Mouse (Mus musculus): ENCODE measurements around the gene Fip1l1. TPM values are rescaled to one million over a fixed set of nuclear protein-coding genes. Genes with fewer than 3 reads are reported as not detected.

Fip1l1 gene
- total and polyA plus RNA-seq, 3 experiments = 40.4 to 113 (median 68.3) TPM

DNA sequence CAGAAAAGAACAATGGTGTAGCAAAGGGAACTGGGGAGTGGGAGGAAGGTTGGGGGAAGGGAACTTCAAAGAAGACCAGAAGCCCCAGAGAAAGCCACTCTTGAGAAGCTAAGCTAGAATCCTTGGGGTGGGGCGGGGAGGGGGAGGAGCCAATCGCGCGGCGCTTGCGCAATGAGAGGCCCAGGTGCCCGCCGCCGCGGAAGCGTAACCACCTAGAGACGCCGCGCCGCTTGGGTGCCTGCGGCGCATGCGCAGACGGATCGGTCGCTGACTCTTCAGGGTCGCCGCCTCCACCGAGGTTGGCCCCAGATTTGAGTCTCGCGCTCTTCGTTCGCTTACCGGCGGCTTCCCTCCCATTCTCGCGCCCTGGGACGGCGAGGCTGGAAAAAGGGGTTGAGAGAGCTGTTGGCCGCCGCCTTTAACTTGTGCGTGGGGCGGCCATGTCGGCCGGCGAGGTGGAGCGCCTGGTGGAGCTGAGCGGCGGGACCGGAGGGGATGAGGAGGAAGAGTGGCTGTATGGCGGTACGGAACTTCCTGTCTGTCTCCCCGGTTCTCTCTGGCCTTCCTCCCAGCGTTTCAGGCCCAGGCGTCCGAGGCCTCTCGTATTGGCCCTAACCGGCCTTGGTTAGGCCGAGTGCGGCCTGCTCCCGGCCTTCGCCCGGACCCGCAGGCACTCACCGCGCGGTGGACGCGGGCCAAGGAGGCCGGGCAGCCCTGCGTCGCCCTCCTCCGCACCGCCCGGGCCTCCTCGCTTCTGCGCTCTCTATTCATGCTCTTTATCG is at the start of gene Fip1l1 (continued):
- TF ChIP-seq KAT2A (conservative IDR thresholded peaks at IDR 0.05; ENCODE audit: low read depth, low read length) (no peak), POLR2AphosphoS2 (IDR thresholded peaks at IDR 0.05; ENCODE audit: low read length) (peak; percentile 86), ZKSCAN1 (IDR thresholded peaks at IDR 0.05; ENCODE audit: low read depth, low read length) (no peak), HCFC1 (IDR thresholded peaks at IDR 0.05; ENCODE audit: low read depth, low read length) (peak; percentile 72)

DNA sequence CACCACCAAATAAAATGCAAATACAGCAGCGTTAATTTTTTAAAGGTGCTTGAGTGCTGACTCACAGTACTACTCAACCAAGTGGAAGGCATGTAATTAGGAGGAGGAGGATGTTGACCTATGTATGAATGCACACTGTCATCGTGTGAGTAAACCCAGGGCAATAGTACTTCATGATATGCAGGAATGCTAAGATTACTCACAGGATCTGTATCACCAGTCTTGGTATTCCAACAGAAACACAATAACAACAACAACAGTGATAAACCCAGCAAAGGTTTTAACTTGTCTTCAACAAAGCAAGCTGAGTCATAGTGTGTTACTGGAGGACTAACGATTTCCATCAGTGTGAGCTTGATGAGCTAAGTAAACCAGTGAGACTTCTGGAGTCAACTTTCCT is 42.5 kb upstream of the Fip1l1 start:
- H3K4me3 ChIP-seq (ENCODE audit: control insufficient read depth in 1 of 2, insufficient read depth in 1 of 2, low read depth in 2 of 2, low read length in 2 of 2) = no peak overlapping the region
- no peaks in the 10 kb centered on the region for H3K9me3 ChIP-seq (replicated peaks; ENCODE audit: insufficient read depth, low read length)
- H3K36me3 ChIP-seq (ENCODE audit: control insufficient read depth in 1 of 2, insufficient read depth in 2 of 2, low read length in 2 of 2) = no peaks in the 10 kb centered on the region
- no peaks in the 10 kb centered on the region for H3K79me2 ChIP-seq (ENCODE audit: control insufficient read depth, insufficient read depth, low read length, poor library complexity)
- H3K27ac ChIP-seq (ENCODE audit: control insufficient read depth, low read depth, low read length) = no peak overlapping the region
- no peaks in the 10 kb centered on the region for H3K4me1 ChIP-seq (ENCODE audit: control insufficient read depth in 1 of 2, insufficient read depth in 2 of 2, low read length in 2 of 2)
- H3K9ac ChIP-seq (ENCODE audit: control insufficient read depth, low read depth, low read length, poor library complexity, severe bottlenecking) = no peak overlapping the region
- TF ChIP-seq SMC3 (IDR thresholded peaks at IDR 0.05; ENCODE audit: low read depth, low read length) (no peak), MEF2A (IDR thresholded peaks at IDR 0.05; ENCODE audit: extremely low read depth, insufficient replicate concordance, low read depth, low read length, poor library complexity, severe bottlenecking) (no peak), ZC3H11A (IDR thresholded peaks at IDR 0.05; ENCODE audit: low read depth, low read length) (no peak), UBTF (IDR thresholded peaks at IDR 0.05; ENCODE audit: borderline replicate concordance, insufficient read depth, low read depth, low read length) (no peak), TCF12 (IDR thresholded peaks at IDR 0.05; ENCODE audit: low read depth, low read length) (no peak), RAD21 (IDR thresholded peaks at IDR 0.05; ENCODE audit: low read depth, low read length) (no peak), NELFE (IDR thresholded peaks at IDR 0.05; ENCODE audit: low read depth, low read length) (no peak), NRF1 (IDR thresholded peaks at IDR 0.05; ENCODE audit: insufficient read depth, low read depth, low read length, poor library complexity, severe bottlenecking) (no peak), ZKSCAN1 (IDR thresholded peaks at IDR 0.05; ENCODE audit: low read depth, low read length) (no peak)
- no peak for DNase-seq (ENCODE audit: low read depth, low spot score)
- no peaks in the 10 kb centered on the region for H3K27me3 ChIP-seq (ENCODE audit: control insufficient read depth in 1 of 2, insufficient read depth in 2 of 2, low read length in 2 of 2)

- no peak for TF ChIP-seq UBTF (IDR thresholded peaks at IDR 0.05; ENCODE audit: borderline replicate concordance, insufficient read depth, low read depth, low read length)
- TF ChIP-seq HCFC1 (IDR thresholded peaks at IDR 0.05; ENCODE audit: low read depth, low read length) = no peak
- TF ChIP-seq CHD1 (IDR thresholded peaks at IDR 0.05; ENCODE audit: low read depth, low read length) = no peak
- no peak for TF ChIP-seq MYC (IDR thresholded peaks at IDR 0.05; ENCODE audit: low read depth, low read length)
- no peak for TF ChIP-seq USF2 (IDR thresholded peaks at IDR 0.05; ENCODE audit: borderline replicate concordance in 1 of 2, insufficient read depth in 1 of 2, low read depth in 1 of 2, low read length in 2 of 2)
- no peak for TF ChIP-seq ZMIZ1 (IDR thresholded peaks at IDR 0.05; ENCODE audit: low read depth, low read length)
- Histone ChIP-seq H3K9ac (ENCODE audit: control insufficient read depth, low read depth, low read length, poor library complexity, severe bottlenecking) (no peak overlapping the region), H3K79me2 (ENCODE audit: control insufficient read depth, insufficient read depth, low read length, poor library complexity) (no peaks in the 10 kb centered on the region; the same call in 1 of the 2 replicates), H3K4me1 (ENCODE audit: control insufficient read depth in 1 of 2, insufficient read depth in 2 of 2, low read length in 2 of 2) (no peaks in the 10 kb centered on the region), H3K27me3 (ENCODE audit: control insufficient read depth in 1 of 2, insufficient read depth in 2 of 2, low read length in 2 of 2) (no peaks in the 10 kb centered on the region), H3K4me3 (ENCODE audit: control insufficient read depth in 1 of 2, insufficient read depth in 1 of 2, low read depth in 2 of 2, low read length in 2 of 2) (no peak overlapping the region), H3K36me3 (ENCODE audit: control insufficient read depth in 1 of 2, insufficient read depth in 2 of 2, low read length in 2 of 2) (no peaks in the 10 kb centered on the region), H3K9me3 (replicated peaks; ENCODE audit: insufficient read depth, low read length) (no peaks in the 10 kb centered on the region), H3K27ac (ENCODE audit: control insufficient read depth, low read depth, low read length) (no peak overlapping the region)
- DNase-seq (ENCODE audit: low read depth, low spot score) = no peak
Measured at GRCm38 (mm10) chr5:74511686-74512085, 23.6 kb upstream of the Fip1l1 start.

Data from MEL (cell line).